Mouse (Mus musculus): ENCODE data around the gene Ccsap.
A peak's percentile ranks its signal among the peaks of the same experiment; 100 is the strongest.

Ccsap gene

DNA sequence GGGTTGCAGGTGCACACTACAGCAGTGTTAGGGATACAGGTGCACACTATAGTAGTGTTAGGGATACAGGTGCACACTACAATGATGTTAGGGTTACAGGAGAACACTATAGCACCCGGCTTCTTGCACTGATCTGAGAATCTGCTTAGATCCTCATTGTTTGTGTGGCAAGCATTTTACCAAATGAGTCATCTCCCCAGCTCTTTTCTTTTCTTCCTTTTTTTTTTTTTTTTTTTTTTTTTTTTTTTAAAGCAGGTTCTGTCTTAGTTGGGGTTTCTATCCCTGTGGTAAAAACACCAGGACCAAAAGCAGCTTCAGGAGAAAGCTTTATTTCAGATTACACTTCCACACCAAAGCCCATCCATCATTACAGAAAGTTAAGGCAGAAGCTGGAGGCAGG is 56.4 kb downstream of the Ccsap start:
- DNase-seq: no peak

DNA sequence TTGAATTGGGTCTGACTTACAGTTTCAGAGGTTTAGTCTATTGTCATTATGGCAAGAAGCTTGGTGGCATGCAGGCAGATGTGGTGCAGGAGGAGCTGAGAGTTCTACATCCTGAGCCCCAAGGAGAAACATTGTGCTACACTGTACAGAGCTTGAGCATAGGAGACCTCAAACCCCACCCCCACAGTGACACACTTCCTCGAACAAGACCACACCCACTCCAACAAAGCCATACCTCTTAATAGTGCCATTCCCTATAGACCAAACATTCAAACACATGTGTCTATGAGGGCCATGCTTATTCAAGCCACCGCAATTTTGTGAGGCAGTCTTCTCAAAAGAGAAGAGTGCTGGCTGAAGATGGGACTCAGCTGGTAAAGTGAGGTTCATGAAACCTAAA is 58.5 kb downstream of the Ccsap start:
- DNase-seq: no peak

DNA sequence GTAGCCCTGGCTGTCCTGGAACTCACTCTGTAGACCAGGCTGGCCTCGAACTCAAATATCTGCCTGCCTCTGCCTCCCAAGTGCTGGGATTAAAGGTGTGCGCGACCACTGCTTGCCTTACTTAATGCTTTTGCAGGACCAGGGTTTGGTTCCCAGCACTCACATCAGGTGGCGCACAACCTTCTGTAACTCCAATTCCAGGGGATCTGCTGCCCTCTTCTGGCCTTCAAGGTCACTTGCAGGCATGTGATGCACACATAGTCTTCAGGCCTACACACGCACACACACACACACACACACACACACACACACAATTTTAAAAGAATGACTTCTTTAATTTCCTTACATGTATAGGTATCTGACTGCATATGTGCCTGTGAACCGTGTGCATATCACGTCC is 59.1 kb downstream of the Ccsap start:
- no peak for DNase-seq

GRCm38 (mm10) chr8:123799885-123800284 is 60.1 kb downstream of the Ccsap start:
- DNase-seq: peak; percentile 86

- no peak for DNase-seq
These were observed 60.6 kb downstream of the Ccsap start for GRCm38 (mm10) chr8:123799434-123799833.

DNA sequence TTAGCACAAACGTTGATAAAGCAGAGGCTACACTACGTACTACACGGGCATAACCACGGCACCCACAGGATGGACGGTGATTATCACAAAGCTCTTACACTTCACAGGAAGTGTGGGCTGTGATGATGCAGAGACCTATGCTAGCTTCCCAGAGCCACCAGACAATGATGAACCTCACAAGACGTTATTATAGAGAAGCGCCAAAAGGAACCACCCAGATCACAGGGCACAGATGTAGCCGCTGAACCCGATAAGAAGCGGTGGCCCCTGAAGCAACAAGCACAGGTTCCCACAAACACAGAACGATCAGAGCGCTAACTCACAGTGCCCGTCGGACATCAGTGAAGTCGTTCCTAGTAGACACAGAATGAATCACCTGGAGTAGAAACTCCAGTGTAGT is 62.1 kb downstream of the Ccsap start:
- DNase-seq: no peak

- no peak for DNase-seq
These were observed 63.3 kb downstream of the Ccsap start for GRCm38 (mm10) chr8:123796758-123797157.

DNA sequence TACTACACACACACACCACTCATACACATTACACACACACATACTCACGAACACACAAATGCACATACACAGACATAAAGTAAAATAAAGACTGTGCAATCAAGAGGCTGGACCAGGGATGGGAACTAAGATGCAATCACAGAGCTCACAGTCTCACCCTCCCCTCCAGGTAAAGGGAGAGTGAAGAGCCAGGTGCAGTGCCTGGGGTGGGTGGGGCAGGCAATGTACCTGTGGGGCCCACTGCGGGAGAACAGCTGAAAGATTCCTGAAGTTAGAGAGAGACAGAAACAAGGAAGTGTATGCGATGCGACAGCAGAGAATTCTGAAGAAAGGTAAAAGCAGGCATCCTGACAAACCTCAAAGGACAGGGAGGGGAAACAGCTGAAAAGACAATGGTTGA is 65.2 kb downstream of the Ccsap start:
- DNase-seq: no peak

GRCm38 (mm10) chr8:123793900-123794299 is 66.1 kb downstream of the Ccsap start:
- no peak for DNase-seq

- DNase-seq: no peak
These were observed 68.2 kb downstream of the Ccsap start for GRCm38 (mm10) chr8:123791845-123792225.

GRCm38 (mm10) chr8:123791101-123791844 is 68.7 kb downstream of the Ccsap start:
- peak; percentile 71 for DNase-seq
